Mouse (Mus musculus): Measurements from ENCODE around the gene Mtmr12. TPM values are rescaled to one million over a fixed set of nuclear protein-coding genes. Genes with fewer than 3 reads are reported as not detected.

The Mtmr12 gene
- polyA plus RNA-seq, 1 experiment = 5.4 TPM

- H3K4me3 ChIP-seq (ENCODE audit: insufficient read depth, low read depth, low read length) = no peak overlapping the region
- H3K4me1 ChIP-seq (ENCODE audit: control insufficient read depth, insufficient read depth, insufficient read length, low read length) = peaks cover 17% of the 10 kb centered on the region
- no peak overlapping the region for H3K27ac ChIP-seq (replicated peaks; ENCODE audit: low read depth, low read length)
These were observed 17.9 kb downstream of the Mtmr12 start for GRCm38 (mm10) chr15:12222564-12223302.

GRCm38 (mm10) chr15:12223393-12223792, 18.6 kb downstream of the Mtmr12 start:
- Histone ChIP-seq H3K27ac (replicated peaks; ENCODE audit: low read depth, low read length) (no peak overlapping the region), H3K4me3 (ENCODE audit: insufficient read depth, low read depth, low read length) (no peak overlapping the region)

GRCm38 (mm10) chr15:12224239-12224638, 19.4 kb downstream of the Mtmr12 start:
- H3K27ac ChIP-seq (replicated peaks; ENCODE audit: low read depth, low read length) = no peak overlapping the region
- peaks cover 24% of the 10 kb centered on the region for H3K4me1 ChIP-seq (ENCODE audit: control insufficient read depth, insufficient read depth, insufficient read length, low read length)
- no peak overlapping the region for H3K4me3 ChIP-seq (ENCODE audit: insufficient read depth, low read depth, low read length)

More at GRCm38 (mm10) chr15:12223393-12223792, 18.6 kb downstream of the Mtmr12 start:
- H3K4me1 ChIP-seq (ENCODE audit: control insufficient read depth, insufficient read depth, insufficient read length, low read length) = peaks cover 23% of the 10 kb centered on the region

- peaks cover 24% of the 10 kb centered on the region for H3K4me1 ChIP-seq (ENCODE audit: control insufficient read depth, insufficient read depth, insufficient read length, low read length)
- H3K4me3 ChIP-seq (ENCODE audit: insufficient read depth, low read depth, low read length) = no peak overlapping the region
- no peak overlapping the region; the same call in 1 of the 2 replicates for H3K27ac ChIP-seq (replicated peaks; ENCODE audit: low read depth, low read length)
These were observed 20.2 kb downstream of the Mtmr12 start for GRCm38 (mm10) chr15:12225062-12225461.

- Histone ChIP-seq H3K4me1 (ENCODE audit: control insufficient read depth, insufficient read depth, insufficient read length, low read length) (peaks cover 20% of the 10 kb centered on the region), H3K4me3 (ENCODE audit: insufficient read depth, low read depth, low read length) (no peak overlapping the region), H3K27ac (replicated peaks; ENCODE audit: low read depth, low read length) (no peak overlapping the region)
These were observed 22.1 kb downstream of the Mtmr12 start for GRCm38 (mm10) chr15:12226908-12227307.

GRCm38 (mm10) chr15:12227355-12227754, 22.5 kb downstream of the Mtmr12 start:
- Histone ChIP-seq H3K4me1 (ENCODE audit: control insufficient read depth, insufficient read depth, insufficient read length, low read length) (peaks cover 23% of the 10 kb centered on the region), H3K27ac (replicated peaks; ENCODE audit: low read depth, low read length) (no peak overlapping the region), H3K4me3 (ENCODE audit: insufficient read depth, low read depth, low read length) (no peak overlapping the region)

- H3K27ac ChIP-seq (replicated peaks; ENCODE audit: low read depth, low read length) = no peak overlapping the region
- H3K4me1 ChIP-seq (ENCODE audit: control insufficient read depth, insufficient read depth, insufficient read length, low read length) = peaks cover 20% of the 10 kb centered on the region
- H3K4me3 ChIP-seq (ENCODE audit: insufficient read depth, low read depth, low read length) = no peak overlapping the region
These were observed 24.9 kb downstream of the Mtmr12 start for GRCm38 (mm10) chr15:12229603-12230242.

GRCm38 (mm10) chr15:12230243-12230935, 25.6 kb downstream of the Mtmr12 start:
- peaks cover 17% of the 10 kb centered on the region for H3K4me1 ChIP-seq (ENCODE audit: control insufficient read depth, insufficient read depth, insufficient read length, low read length)
- no peak overlapping the region for H3K4me3 ChIP-seq (ENCODE audit: insufficient read depth, low read depth, low read length)
- H3K27ac ChIP-seq (replicated peaks; ENCODE audit: low read depth, low read length) = no peak overlapping the region

GRCm38 (mm10) chr15:12231462-12231861, 26.6 kb downstream of the Mtmr12 start:
- Histone ChIP-seq H3K4me1 (ENCODE audit: control insufficient read depth, insufficient read depth, insufficient read length, low read length) (peaks cover 18% of the 10 kb centered on the region), H3K4me3 (ENCODE audit: insufficient read depth, low read depth, low read length) (no peak overlapping the region), H3K27ac (replicated peaks; ENCODE audit: low read depth, low read length) (no peak overlapping the region)

- Histone ChIP-seq H3K4me3 (ENCODE audit: insufficient read depth, low read depth, low read length) (no peak overlapping the region), H3K4me1 (ENCODE audit: control insufficient read depth, insufficient read depth, insufficient read length, low read length) (peaks cover 15% of the 10 kb centered on the region), H3K27ac (replicated peaks; ENCODE audit: low read depth, low read length) (no peak overlapping the region)
These were observed 27.6 kb downstream of the Mtmr12 start for GRCm38 (mm10) chr15:12232429-12232828.

GRCm38 (mm10) chr15:12233021-12233420, 28.2 kb downstream of the Mtmr12 start:
- Histone ChIP-seq H3K4me3 (ENCODE audit: insufficient read depth, low read depth, low read length) (no peak overlapping the region), H3K27ac (replicated peaks; ENCODE audit: low read depth, low read length) (no peak overlapping the region), H3K4me1 (ENCODE audit: control insufficient read depth, insufficient read depth, insufficient read length, low read length) (peaks cover 11% of the 10 kb centered on the region)

- H3K27ac ChIP-seq (replicated peaks; ENCODE audit: low read depth, low read length) = no peak overlapping the region
- H3K4me3 ChIP-seq (ENCODE audit: insufficient read depth, low read depth, low read length) = no peak overlapping the region
- peaks cover 7% of the 10 kb centered on the region; the same call in 1 of the 2 replicates for H3K4me1 ChIP-seq (ENCODE audit: control insufficient read depth, insufficient read depth, insufficient read length, low read length)
These were observed 30.7 kb downstream of the Mtmr12 start for GRCm38 (mm10) chr15:12235559-12235958.

- Histone ChIP-seq H3K4me3 (ENCODE audit: insufficient read depth, low read depth, low read length) (no peak overlapping the region), H3K27ac (replicated peaks; ENCODE audit: low read depth, low read length) (no peak overlapping the region), H3K4me1 (ENCODE audit: control insufficient read depth, insufficient read depth, insufficient read length, low read length) (peaks cover 7% of the 10 kb centered on the region; the same call in 1 of the 2 replicates)
These were observed 31.2 kb downstream of the Mtmr12 start for GRCm38 (mm10) chr15:12235983-12236382.

GRCm38 (mm10) chr15:12236961-12237360, 32.1 kb downstream of the Mtmr12 start:
- H3K27ac ChIP-seq (replicated peaks; ENCODE audit: low read depth, low read length) = no peak overlapping the region
- H3K4me3 ChIP-seq (ENCODE audit: insufficient read depth, low read depth, low read length) = no peak overlapping the region
- peaks cover 5% of the 10 kb centered on the region; the same call in 1 of the 2 replicates for H3K4me1 ChIP-seq (ENCODE audit: control insufficient read depth, insufficient read depth, insufficient read length, low read length)

GRCm38 (mm10) chr15:12237539-12237938, 32.7 kb downstream of the Mtmr12 start:
- peaks cover 4% of the 10 kb centered on the region; the same call in 1 of the 2 replicates for H3K4me1 ChIP-seq (ENCODE audit: control insufficient read depth, insufficient read depth, insufficient read length, low read length)
- no peak overlapping the region for H3K4me3 ChIP-seq (ENCODE audit: insufficient read depth, low read depth, low read length)
- H3K27ac ChIP-seq (replicated peaks; ENCODE audit: low read depth, low read length) = no peak overlapping the region

All from brown adipose tissue, adult 24 weeks (tissue).